Comparison of ENCODE assay signal across 11 mouse cellular contexts in the genomic region with DNA sequence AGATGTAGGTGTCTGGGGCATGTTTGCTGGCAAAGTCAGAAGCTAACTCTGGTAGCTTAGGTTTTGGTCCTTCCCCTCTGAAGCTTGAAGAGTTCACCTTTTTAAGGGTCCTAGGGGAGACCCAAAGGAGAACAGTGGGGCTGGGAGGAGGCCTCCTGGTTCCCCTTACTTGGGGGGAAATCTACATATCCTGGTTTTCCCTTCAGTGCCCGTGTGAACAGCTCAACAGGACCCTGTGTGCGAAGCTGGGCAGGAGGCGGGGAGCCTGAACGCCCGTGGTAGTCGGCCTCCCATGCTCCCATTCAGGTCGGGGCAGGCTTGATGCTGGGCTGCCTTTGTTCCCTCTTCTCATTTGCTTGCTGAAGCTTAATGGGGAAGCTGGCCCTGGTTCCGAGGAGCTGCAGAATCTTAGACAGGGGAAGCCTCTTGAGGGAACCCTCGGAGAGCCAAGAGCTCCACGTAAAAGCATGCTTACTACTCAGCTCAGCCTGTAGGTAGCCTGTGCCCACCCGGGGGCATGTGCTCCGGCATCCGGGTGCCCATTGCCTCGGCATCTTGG. TPM values are rescaled to one million over a fixed set of nuclear protein-coding genes. Genes with fewer than 3 reads are reported as not detected.
DNase-seq lines count a peak whose midpoint lies in the region; ATAC-seq lines count a peak whose summit lies in the region.
"Had no signal": no experiment of that assay in that cellular context is flagged by ENCODE, and none has a peak within 500 bp of the region (broad histone marks: within the 10 kb centered on the region; RNA-seq: fewer than 3 reads in every experiment).

No protein-coding gene starts in this region.

- peaks cover 74 to 79% of the 10 kb centered on the region in 2 experiments for H3K4me1 ChIP-seq in heart, embryonic 14.5 days (ENCODE audit: control insufficient read depth in 2 of 2, insufficient read depth in 2 of 2, low read length in 2 of 2)
- H3K4me1 ChIP-seq in forebrain, embryonic 14.5 days (ENCODE audit: control insufficient read depth, insufficient read depth, low read length) = peaks cover 56% of the 10 kb centered on the region
- peaks cover 72% of the 10 kb centered on the region for H3K4me1 ChIP-seq in midbrain, embryonic 12.5 days
- peaks cover 69% of the 10 kb centered on the region for H3K4me1 ChIP-seq in kidney, embryonic 14.5 days (ENCODE audit: control insufficient read depth, insufficient read depth, low read length)

- no peak for DNase-seq in heart, postnatal 14 days
- DNase-seq in Muller cell, postnatal 12 days (ENCODE audit: inconsistent ontology term) = peak; percentile 37
- DNase-seq in forebrain, embryonic 14.5 days (ENCODE audit: low spot score) = peak; percentile 80
- DNase-seq in ovary, postnatal 36 days (ENCODE audit: low spot score) = no peak
- DNase-seq: cerebellum, adult 11 months; kidney, adult 11 months had no signal

- H3K4me3 ChIP-seq in heart, embryonic 14.5 days (ENCODE audit: control insufficient read depth in 1 of 2, insufficient read depth in 1 of 2, low read depth in 1 of 2, low read length in 2 of 2) = no peak overlapping the region
- no peak overlapping the region for H3K4me3 ChIP-seq in forebrain, embryonic 14.5 days (ENCODE audit: low read depth, low read length)
- H3K4me3 ChIP-seq in midbrain, embryonic 12.5 days = no peak overlapping the region
- H3K4me3 ChIP-seq in kidney, embryonic 14.5 days (ENCODE audit: low read length) = no peak overlapping the region
- H3K4me3 ChIP-seq: limb, embryonic 13.5 days had no signal

- no peak overlapping the region for H3K4me2 ChIP-seq in heart, embryonic 14.5 days (ENCODE audit: low read length)
- H3K4me2 ChIP-seq in forebrain, embryonic 14.5 days (ENCODE audit: low read length) = peak overlapping the region; percentile 8; the same call in 1 of the 2 replicates
- 0 out of 2 replicates have a peak overlapping the region, but pooled peaks have one; percentile 1 for H3K4me2 ChIP-seq in midbrain, embryonic 12.5 days (replicated peaks)
- H3K4me2 ChIP-seq in kidney, embryonic 14.5 days (replicated peaks; ENCODE audit: low read depth, low read length) = no peak overlapping the region
- H3K4me2 ChIP-seq: limb, embryonic 13.5 days had no signal

- 0 out of 2 replicates have a peak overlapping the region, but pooled peaks have one; percentile 13 for H3K9ac ChIP-seq in heart, embryonic 14.5 days (ENCODE audit: low read length)
- H3K9ac ChIP-seq in forebrain, embryonic 14.5 days (ENCODE audit: low read length) = peak overlapping the region; percentile 13
- peak overlapping the region; percentile 39; the same call in 1 of the 2 replicates for H3K9ac ChIP-seq in midbrain, embryonic 12.5 days (replicated peaks)
- no peak overlapping the region for H3K9ac ChIP-seq in kidney, embryonic 14.5 days (ENCODE audit: low read depth, low read length)
- H3K9ac ChIP-seq: limb, embryonic 13.5 days had no signal

- peaks cover 15% of the 10 kb centered on the region for H3K36me3 ChIP-seq in heart, embryonic 14.5 days (ENCODE audit: control insufficient read depth, insufficient read depth, low read length)
- peaks cover 10% of the 10 kb centered on the region for H3K36me3 ChIP-seq in forebrain, embryonic 14.5 days (ENCODE audit: control insufficient read depth, insufficient read depth, low read length)
- peaks cover 9% of the 10 kb centered on the region for H3K36me3 ChIP-seq in midbrain, embryonic 12.5 days
- H3K36me3 ChIP-seq in kidney, embryonic 14.5 days (ENCODE audit: control insufficient read depth, insufficient read depth, low read length) = no peaks in the 10 kb centered on the region; the same call in 1 of the 2 replicates

- no peaks in the 10 kb centered on the region for H3K27me3 ChIP-seq in heart, embryonic 14.5 days (ENCODE audit: control insufficient read depth, insufficient read depth, low read length)
- H3K27me3 ChIP-seq in forebrain, embryonic 14.5 days (replicated peaks; ENCODE audit: control insufficient read depth, insufficient read depth, low read length) = no peaks in the 10 kb centered on the region
- H3K27me3 ChIP-seq in midbrain, embryonic 12.5 days = no peaks in the 10 kb centered on the region
- no peaks in the 10 kb centered on the region for H3K27me3 ChIP-seq in kidney, embryonic 14.5 days (ENCODE audit: control insufficient read depth, insufficient read depth, low read length)
- H3K27me3 ChIP-seq: limb, embryonic 13.5 days had no signal

- peak overlapping the region in 1 of 2 experiments; percentile 51; a peak in 1 of 4 replicates for H3K27ac ChIP-seq in heart, embryonic 14.5 days (replicated peaks in 1 of 2; ENCODE audit: control insufficient read depth in 1 of 2, insufficient read depth in 1 of 2, low read depth in 2 of 2, low read length in 2 of 2)
- peak overlapping the region; percentile 84 for H3K27ac ChIP-seq in forebrain, embryonic 14.5 days (ENCODE audit: low read depth, low read length)
- peak overlapping the region; percentile 44 for H3K27ac ChIP-seq in midbrain, embryonic 12.5 days (replicated peaks)
- no peak overlapping the region for H3K27ac ChIP-seq in kidney, embryonic 14.5 days (ENCODE audit: low read depth, low read length)
- H3K27ac ChIP-seq: limb, embryonic 13.5 days had no signal

- intact Hi-C loops in heart, postnatal 14 days (cut with DNase I) = loop anchor here (5.0 kb wide), 1 partner anchor 35 kb away; no protein-coding TSS in a partner anchor

- WGBS in heart, embryonic 14.5 days = 71% methylated on average over 14 of the region's 14 CpGs
- 5% methylated on average over 14 of the region's 14 CpGs for WGBS in forebrain, embryonic 14.5 days
- WGBS in midbrain, embryonic 12.5 days = 24% methylated on average over 14 of the region's 14 CpGs
- 57% methylated on average over 14 of the region's 14 CpGs for WGBS in kidney, embryonic 14.5 days

- no peaks in the 10 kb centered on the region for H3K9me3 ChIP-seq in heart, embryonic 14.5 days (ENCODE audit: control insufficient read depth, low read length)
- H3K9me3 ChIP-seq in forebrain, embryonic 14.5 days (replicated peaks; ENCODE audit: control insufficient read depth, low read length) = no peaks in the 10 kb centered on the region
- no peaks in the 10 kb centered on the region for H3K9me3 ChIP-seq in midbrain, embryonic 12.5 days
- H3K9me3 ChIP-seq in kidney, embryonic 14.5 days (ENCODE audit: control insufficient read depth, low read length) = no peaks in the 10 kb centered on the region
- H3K9me3 ChIP-seq: limb, embryonic 13.5 days had no signal

- no peak for ATAC-seq in heart, embryonic 14.5 days (ENCODE audit: insufficient number of reproducible peaks, insufficient read depth, low FRiP score, low read depth)
- peak; percentile 60 for ATAC-seq in forebrain, embryonic 14.5 days
- no peak for ATAC-seq in midbrain, embryonic 12.5 days (ENCODE audit: low FRiP score, low read depth)
- no peak for ATAC-seq in erythroid progenitor cell, adult 5-6 weeks (replicated peaks; ENCODE audit: low FRiP score, poor library complexity, severe bottlenecking)
- ATAC-seq in kidney, embryonic 14.5 days (ENCODE audit: low FRiP score, low TSS enrichment) = no peak

RNA-seq across cellular contexts. Expression of a gene that starts 30.2 kb away (rescaled TPM):
- 9.7 and 10.9 TPM in 2 replicates for polyA plus RNA-seq in heart, embryonic 14.5 days (2014; fragmentation: Nextera tagmentation; extraction: Ambion mirVana)
- 10 to 100 TPM; 32.4 to 35.0 TPM for total RNA-seq in heart, postnatal 14 days (2021)
- polyA plus RNA-seq in forebrain, embryonic 14.5 days (2014; fragmentation: Nextera tagmentation; extraction: Ambion mirVana) = 20.7 and 28.0 TPM in 2 replicates
- 29.1 and 31.3 TPM in 2 replicates for polyA plus RNA-seq in midbrain, embryonic 12.5 days (2016; fragmentation: Nextera tagmentation; extraction: Ambion mirVana)
- 10.8 and 16.8 TPM in 2 replicates for total RNA-seq in erythroid progenitor cell, adult 5-6 weeks (2015; ENCODE audit: low replicate concordance)
- 18.9 and 37.5 TPM in 2 replicates for total RNA-seq in erythroid progenitor cell, adult 5-6 weeks (2017; ENCODE audit: low replicate concordance)
- 6.5 and 9.7 TPM in 2 replicates for polyA plus RNA-seq in kidney, embryonic 14.5 days (2014; fragmentation: Nextera tagmentation; extraction: Ambion mirVana)

RNA-seq across cellular contexts. Expression of a gene that starts 54.1 kb away (rescaled TPM):
- polyA plus RNA-seq in heart, embryonic 14.5 days (2014; fragmentation: Nextera tagmentation; extraction: Ambion mirVana) = 2.8 and 3.1 TPM in 2 replicates
- total RNA-seq in heart, postnatal 14 days (2021) = 10 to 100 TPM in 1 of 2 experiments, 1 to 10 TPM in 1; 10.0 to 11.5 TPM
- polyA plus RNA-seq in forebrain, embryonic 14.5 days (2014; fragmentation: Nextera tagmentation; extraction: Ambion mirVana) = 8.6 and 9.6 TPM in 2 replicates
- polyA plus RNA-seq in midbrain, embryonic 12.5 days (2016; fragmentation: Nextera tagmentation; extraction: Ambion mirVana) = 3.4 and 4.1 TPM in 2 replicates
- 1.1 and 1.3 TPM in 2 replicates for total RNA-seq in erythroid progenitor cell, adult 5-6 weeks (2015; ENCODE audit: low replicate concordance)
- total RNA-seq in erythroid progenitor cell, adult 5-6 weeks (2017; ENCODE audit: low replicate concordance) = 0.30 and 0.39 TPM in 2 replicates
- polyA plus RNA-seq in kidney, embryonic 14.5 days (2014; fragmentation: Nextera tagmentation; extraction: Ambion mirVana) = 6.8 and 8.8 TPM in 2 replicates

Comparison
In these comparisons a context has a peak if more than half of its experiments do, and no peak if none do; other contexts are left out.
1. H3K4me2 ChIP-seq: peak in forebrain, embryonic 14.5 days (single experiment) and midbrain, embryonic 12.5 days (single experiment); none in heart, embryonic 14.5 days (single experiment) and kidney, embryonic 14.5 days (single experiment).
2. DNase-seq: peak in Muller cell, postnatal 12 days (single experiment) and forebrain, embryonic 14.5 days (single experiment); none in heart, postnatal 14 days (0 of 2) and ovary, postnatal 36 days (single experiment).